In genomic region chr2:18585564-18586336, GRCm38 (mm10) we compare ENCODE assay signal across 10 mouse cellular contexts.
DNase-seq lines count a peak whose midpoint lies in the region; ATAC-seq and TF ChIP-seq lines count a peak whose summit lies in the region.
"Had no signal": no experiment of that assay in that cellular context is flagged by ENCODE, and none has a peak within 500 bp of the region (broad histone marks: within the 10 kb centered on the region; RNA-seq: fewer than 3 reads in every experiment).

No protein-coding gene starts in this region.

- H3K79me2 ChIP-seq in heart, adult 2 months (replicated peaks; ENCODE audit: control insufficient read depth, insufficient read depth, low read length): no peaks in the 10 kb centered on the region

- TF ChIP-seq EP300 in heart, adult 2 months (IDR thresholded peaks at IDR 0.05; ENCODE audit: insufficient read depth, low read depth, low read length): 0 out of 2 replicates have a peak, but pooled peaks have one; percentile 38

- no peak overlapping the region for H3K4me2 ChIP-seq in intestine, embryonic 15.5 days (replicated peaks)
- no peak overlapping the region for H3K4me2 ChIP-seq in forebrain, embryonic 13.5 days

- DNase-seq in heart, adult 2 months: peak in 1 of 2 experiments; percentile 21
- DNase-seq in heart, postnatal 14 days: no peak
- peak; percentile 22 for DNase-seq in 3T3-L1 (ENCODE audit: low read depth, low spot score)
- DNase-seq in adrenal gland, postnatal 36 days: peak; percentile 15 to 38
- no peak for DNase-seq in ovary, postnatal 14 days (ENCODE audit: low spot score)

- intact Hi-C loops in heart, adult 2 months (cut with DNase I): loop anchor here (2.0 to 10.0 kb wide), 4 partner anchors 107 to 689 kb away; partner anchors contain the start of genes 4930426L09Rik, Pip4k2a and Spag6
- intact Hi-C loops in heart, postnatal 14 days (cut with DNase I): loop anchor here (2.0 to 10.0 kb wide), 5 partner anchors 85 to 561 kb away; partner anchors contain the start of genes Dnajc1 and Spag6

- TF ChIP-seq CTCF in heart, adult 2 months (IDR thresholded peaks at IDR 0.05): peak; percentile 48

- no peak for TF ChIP-seq POLR2A in heart, adult 2 months (IDR thresholded peaks at IDR 0.05; ENCODE audit: insufficient read depth, low read depth, low read length)

- H3K9ac ChIP-seq in heart, adult 2 months (ENCODE audit: low read depth, low read length): no peak overlapping the region
- no peak overlapping the region for H3K9ac ChIP-seq in intestine, embryonic 15.5 days
- H3K9ac ChIP-seq in forebrain, embryonic 13.5 days: no peak overlapping the region
- H3K9ac ChIP-seq: hindbrain, embryonic 15.5 days; stomach, embryonic 15.5 days had no signal

- H3K36me3 ChIP-seq in heart, adult 2 months (ENCODE audit: control insufficient read depth, insufficient read depth, low read length): no peaks in the 10 kb centered on the region
- H3K36me3 ChIP-seq in intestine, embryonic 15.5 days: no peaks in the 10 kb centered on the region
- H3K36me3 ChIP-seq in forebrain, embryonic 13.5 days (ENCODE audit: poor library complexity, severe bottlenecking): no peaks in the 10 kb centered on the region
- H3K36me3 ChIP-seq: hindbrain, embryonic 15.5 days; stomach, embryonic 15.5 days had no signal

- ATAC-seq in granulocyte monocyte progenitor cell, adult 5-6 weeks (replicated peaks; ENCODE audit: poor library complexity, severe bottlenecking): peak; percentile 77
- ATAC-seq in intestine, embryonic 15.5 days: no peak
- ATAC-seq in forebrain, embryonic 13.5 days: no peak

- no peaks in the 10 kb centered on the region for H3K27me3 ChIP-seq in heart, adult 2 months (ENCODE audit: control insufficient read depth, insufficient read depth, low read length)
- H3K27me3 ChIP-seq in intestine, embryonic 15.5 days (replicated peaks): no peaks in the 10 kb centered on the region
- peaks cover 4% of the 10 kb centered on the region; the same call in 1 of the 2 replicates for H3K27me3 ChIP-seq in forebrain, embryonic 13.5 days
- H3K27me3 ChIP-seq: stomach, embryonic 15.5 days had no signal

- WGBS in heart, adult 2 months: 47% methylated on average over 9 of the region's 9 CpGs
- 59% methylated on average over 9 of the region's 9 CpGs for WGBS in intestine, embryonic 15.5 days
- 49% methylated on average over 9 of the region's 9 CpGs for WGBS in forebrain, embryonic 13.5 days

- no peaks in the 10 kb centered on the region for H3K4me1 ChIP-seq in heart, adult 2 months (ENCODE audit: control insufficient read depth, insufficient read depth, low read length)
- no peaks in the 10 kb centered on the region for H3K4me1 ChIP-seq in intestine, embryonic 15.5 days (replicated peaks)
- H3K4me1 ChIP-seq in forebrain, embryonic 13.5 days: peaks cover 3% of the 10 kb centered on the region
- H3K4me1 ChIP-seq: hindbrain, embryonic 15.5 days; stomach, embryonic 15.5 days had no signal

- H3K4me3 ChIP-seq in heart, adult 2 months: no peak overlapping the region
- no peak overlapping the region for H3K4me3 ChIP-seq in intestine, embryonic 15.5 days (replicated peaks)
- H3K4me3 ChIP-seq in forebrain, embryonic 13.5 days: no peak overlapping the region
- H3K4me3 ChIP-seq: stomach, embryonic 15.5 days had no signal

- no peaks in the 10 kb centered on the region for H3K9me3 ChIP-seq in intestine, embryonic 15.5 days
- H3K9me3 ChIP-seq in forebrain, embryonic 13.5 days (replicated peaks): no peaks in the 10 kb centered on the region
- H3K9me3 ChIP-seq: hindbrain, embryonic 15.5 days; stomach, embryonic 15.5 days had no signal

- H3K27ac ChIP-seq in heart, adult 2 months: no peak overlapping the region
- no peak overlapping the region for H3K27ac ChIP-seq in intestine, embryonic 15.5 days
- no peak overlapping the region for H3K27ac ChIP-seq in forebrain, embryonic 13.5 days
- H3K27ac ChIP-seq: hindbrain, embryonic 15.5 days; stomach, embryonic 15.5 days had no signal

Comparison
In these comparisons a context has a peak if more than half of its experiments do, and no peak if none do; other contexts are left out.
1. DNase-seq: peak in 3T3-L1 (single experiment) and adrenal gland, postnatal 36 days (2 of 2); none in heart, postnatal 14 days (0 of 2) and ovary, postnatal 14 days (single experiment).